Mouse (Mus musculus): ENCODE results near the gene Gm49366.

DNA sequence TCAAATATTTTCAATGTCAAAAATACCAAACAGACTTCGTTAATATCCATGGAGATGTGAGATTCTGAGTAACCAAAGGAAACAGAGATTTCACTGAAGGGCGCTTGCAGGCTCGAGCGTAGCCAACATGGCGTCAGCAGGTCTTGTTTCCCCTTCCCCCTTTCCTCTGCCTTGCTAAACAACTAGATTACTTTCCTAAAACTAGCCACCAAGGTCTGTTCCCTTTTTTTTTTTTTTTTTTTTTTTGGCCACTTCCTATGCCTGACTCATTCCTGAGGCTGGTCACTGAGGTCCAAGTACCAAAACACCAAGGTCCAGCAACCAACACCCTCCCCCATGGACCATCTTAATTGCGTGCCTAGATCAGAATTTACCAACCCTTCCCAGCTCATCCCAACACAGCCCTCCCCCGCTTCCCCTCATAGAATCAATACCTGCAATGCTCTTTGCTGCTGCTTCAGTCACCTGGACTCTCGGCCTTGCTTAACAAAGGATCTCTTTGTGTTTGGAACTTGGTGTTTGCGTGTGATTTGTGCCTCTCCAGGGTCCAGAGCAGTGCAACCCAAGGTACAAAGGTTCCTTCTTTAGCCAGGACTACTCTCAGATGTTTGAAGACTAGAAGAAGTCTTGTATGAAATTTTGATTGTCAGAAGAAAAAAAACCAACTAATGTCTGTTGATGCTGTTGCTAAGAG lies 15.5 kb upstream of the Gm49366 start:
- no peak for TF ChIP-seq EP300 (IDR thresholded peaks at IDR 0.05; ENCODE audit: insufficient read depth, low read depth, low read length)
- TF ChIP-seq CTCF (IDR thresholded peaks at IDR 0.05), result no peak
